Mouse (Mus musculus) thymus, postnatal 10 days (tissue): ENCODE data around the gene Ccdc136.

Source experiments
- DNase-seq, 2 experiments: peaks; one replicate each; pipeline ENCODE4 v3.0.0; 2021; ENCODE audit warnings: low spot score in 2 of 2

The Ccdc136 gene

GRCm38 (mm10) chr6:29394286-29394685 lies 1.8 kb upstream of the Ccdc136 start:
- DNase-seq = no peak

GRCm38 (mm10) chr6:29396714-29397540 lies 818 bp downstream of the Ccdc136 start:
- no peak for DNase-seq

GRCm38 (mm10) chr6:29397575-29397974 lies 1.5 kb downstream of the Ccdc136 start:
- no peak for DNase-seq

GRCm38 (mm10) chr6:29399851-29400250 lies 3.7 kb downstream of the Ccdc136 start:
- no peak for DNase-seq

GRCm38 (mm10) chr6:29402693-29403342 lies 6.7 kb downstream of the Ccdc136 start:
- peak in 1 of 2 experiments; percentile 23 for DNase-seq

GRCm38 (mm10) chr6:29406412-29406811 lies 10.3 kb downstream of the Ccdc136 start:
- no peak for DNase-seq

GRCm38 (mm10) chr6:29415446-29415845 lies 19.3 kb downstream of the Ccdc136 start:
- DNase-seq = peak; percentile 19 to 25

GRCm38 (mm10) chr6:29420596-29420995 lies 24.5 kb downstream of the Ccdc136 start:
- no peak for DNase-seq

GRCm38 (mm10) chr6:29425118-29425517 lies 29.0 kb downstream of the Ccdc136 start:
- DNase-seq = no peak

GRCm38 (mm10) chr6:29426331-29426730 lies 30.2 kb downstream of the Ccdc136 start:
- DNase-seq = no peak

- no peak for DNase-seq
These were observed 32.1 kb downstream of the Ccdc136 start for GRCm38 (mm10) chr6:29428171-29428570.

GRCm38 (mm10) chr6:29430681-29431420 lies 34.7 kb downstream of the Ccdc136 start:
- no peak for DNase-seq

- DNase-seq = no peak
These were observed 35.4 kb downstream of the Ccdc136 start for GRCm38 (mm10) chr6:29431473-29431872.

- no peak for DNase-seq
These were observed 36.0 kb downstream of the Ccdc136 start for GRCm38 (mm10) chr6:29432156-29432555.

GRCm38 (mm10) chr6:29432676-29433037 lies 36.5 kb downstream of the Ccdc136 start:
- no peak for DNase-seq

GRCm38 (mm10) chr6:29433038-29433803 lies 37.1 kb downstream of the Ccdc136 start, which contains the start of gene Flnc:
Gene Flnc, plus strand, starts transcription at chr6:29433256.
- DNase-seq = no peak

- no peak for DNase-seq
These were observed 38.0 kb downstream of the Ccdc136 start for GRCm38 (mm10) chr6:29433804-29434795.

GRCm38 (mm10) chr6:29434911-29435691 lies 39.0 kb downstream of the Ccdc136 start:
- no peak for DNase-seq

- no peak for DNase-seq
These were observed 39.9 kb downstream of the Ccdc136 start for GRCm38 (mm10) chr6:29435940-29436451.
